Mouse (Mus musculus) urinary bladder, adult 2 months (tissue): ENCODE measurements around the gene Sult4a1. TPM values are rescaled to one million over a fixed set of nuclear protein-coding genes. Genes with fewer than 3 reads are reported as not detected.

Experiments
- DNase-seq: peaks from one replicate; pipeline ENCODE4 v3.0.0; 2022; ENCODE audit warnings: low spot score
- polyA plus RNA-seq: library from polyadenylated mRNA; depleted of rRNA; stranded (reverse); fragments of >200 nt; gene quantifications from 2 replicates; pipeline ENCODE4 v1.2.3, GENCODE M21; 2012; rRNA removed

Sult4a1 gene
- polyA plus RNA-seq, 1 experiment: 2.4 TPM

DNA sequence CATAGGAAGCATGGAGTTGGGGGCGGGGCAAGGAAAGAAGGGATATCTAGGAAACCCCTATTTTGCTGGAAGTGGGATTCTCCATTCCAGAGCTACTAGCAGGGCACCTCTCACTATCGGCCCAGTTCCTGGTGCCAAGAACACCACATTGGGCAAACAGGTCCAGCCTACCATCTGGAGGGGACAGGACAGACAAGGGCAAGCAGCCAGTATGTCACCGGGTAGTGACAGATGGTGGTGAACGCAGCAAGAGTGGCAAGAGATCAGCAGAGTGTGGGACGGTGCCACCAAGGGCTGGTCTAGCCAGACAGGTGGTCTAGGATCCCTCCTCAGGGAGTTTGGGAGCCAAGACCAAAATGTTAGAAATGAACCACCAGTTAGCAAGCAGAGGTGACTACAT lies 68.5 kb downstream of the Sult4a1 start:
- no peak for DNase-seq

Other genes starting within 250 kb of the Sult4a1 start
- 0.09 and 0.12 TPM in 2 replicates for gene Efcab6, start 40.4 kb downstream of the Sult4a1 start, polyA plus RNA-seq
- gene Pnpla5, start 17.4 kb upstream of the Sult4a1 start, polyA plus RNA-seq: 0.06 TPM in 1 of 2 replicates, not detected in the other
- 10.0 and 23.6 TPM in 2 replicates for gene Pnpla3, start 62.1 kb upstream of the Sult4a1 start, polyA plus RNA-seq
- 15.2 and 28.2 TPM in 2 replicates for gene Samm50, start 86.5 kb upstream of the Sult4a1 start, polyA plus RNA-seq
- gene Parvb, start 126.3 kb upstream of the Sult4a1 start, polyA plus RNA-seq: 5.7 and 7.6 TPM in 2 replicates
- 1.9 TPM in 2 replicates for gene Parvg, start 218.3 kb upstream of the Sult4a1 start, polyA plus RNA-seq